Mouse (Mus musculus) hindbrain, embryonic 15.5 days (tissue): Measurements from ENCODE around the gene Wdr74. TPM values are rescaled to one million over a fixed set of nuclear protein-coding genes. Genes with fewer than 3 reads are reported as not detected.
A peak's percentile ranks its signal among the peaks of the same experiment; 100 is the strongest.
"Not testable (repeated sequence)": the region's sequence is repeated elsewhere in the genome, so short reads cannot be mapped to it uniquely, and the experiment has no call there.

Experiments used
- ATAC-seq: fragments of 200-750 bp; cut with Nextera tagmentation; 2 replicates; pipeline ENCODE4 v1.8.0; 2017; ENCODE audit warnings: low read depth, moderate number of reproducible peaks, moderate TSS enrichment; ENCODE audit not compliant: low FRiP score
- H3K27ac ChIP-seq: fragments of 300-500 bp; sonication (generic); replicated peaks from 2 replicates; pipeline ENCODE4 v1.5.1; 2015; ENCODE audit warnings: mild to moderate bottlenecking, inconsistent platforms
- H3K27me3 ChIP-seq: fragments of 300-500 bp; sonication (generic); 2 replicates; pipeline ENCODE4 v1.6.1; 2015; ENCODE audit warnings: control low read depth, inconsistent platforms
- H3K36me3 ChIP-seq: fragments of 300-500 bp; sonication (generic); 2 replicates; pipeline ENCODE4 v1.6.1; 2015; ENCODE audit warnings: control low read depth, inconsistent platforms
- H3K4me1 ChIP-seq: fragments of 300-500 bp; sonication (generic); replicated peaks from 2 replicates; pipeline ENCODE4 v1.6.1; 2015; ENCODE audit warnings: control low read depth, inconsistent platforms
- H3K4me2 ChIP-seq: fragments of 300-500 bp; sonication (generic); 2 replicates; pipeline ENCODE4 v1.6.1; 2015; ENCODE audit warnings: moderate library complexity, mild to moderate bottlenecking, inconsistent platforms
- H3K4me3 ChIP-seq: fragments of 300-500 bp; sonication (generic); 2 replicates; pipeline ENCODE4 v1.5.1; 2015; ENCODE audit warnings: mild to moderate bottlenecking, inconsistent platforms
- H3K9ac ChIP-seq: fragments of 300-500 bp; sonication (generic); 2 replicates; pipeline ENCODE4 v1.6.1; 2015; ENCODE audit warnings: inconsistent platforms
- H3K9me3 ChIP-seq: fragments of 300-500 bp; sonication (generic); 2 replicates; pipeline ENCODE4 v1.6.1; 2016; ENCODE audit warnings: control low read depth, inconsistent platforms
- WGBS: fragments of 180-500 bp; shearing (Covaris S2); methylation state at CpG from one replicate; pipeline ENCODE4 v1.1.7; 2015; 5-methylcytosine and 5-hydroxymethylcytosine counted together
- polyA plus RNA-seq: library from polyadenylated mRNA; unstranded; fragments of >200 nt; fragmentation: Nextera tagmentation; extraction: Ambion mirVana; gene quantifications from 2 replicates; pipeline ENCODE4 v1.2.1, GENCODE M21; 2015

Gene Wdr74
- polyA plus RNA-seq, 1 experiment from 2014 or later = 96.1 TPM

DNA sequence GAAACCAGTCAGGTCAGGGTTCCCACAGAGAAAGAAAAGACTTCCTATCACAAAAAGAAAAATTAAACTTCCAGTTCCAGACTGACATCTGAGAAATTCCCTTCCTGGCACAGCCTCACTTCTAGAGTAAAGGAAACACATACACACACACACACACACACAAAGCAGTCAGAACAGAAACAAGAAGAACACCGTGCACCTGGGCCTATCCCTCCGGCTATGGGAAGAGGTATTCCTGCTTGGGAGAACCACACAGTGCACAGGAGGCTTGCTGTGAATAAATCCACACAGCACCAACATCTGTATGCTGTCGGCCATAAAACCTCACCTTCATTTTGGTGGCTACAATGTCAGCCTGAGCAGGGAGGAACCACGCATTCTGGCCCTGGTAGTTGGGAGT lies 24.1 kb upstream of the Wdr74 start:
- Histone ChIP-seq H3K4me2 (peak overlapping the region; percentile 63), H3K9ac (0 out of 2 replicates have a peak overlapping the region, but pooled peaks have one; percentile 30), H3K4me3 (peak overlapping the region; percentile 51; the same call in 1 of the 2 replicates), H3K27ac (peak overlapping the region; percentile 85; the same call in 1 of the 2 replicates), H3K27me3 (no peaks in the 10 kb centered on the region), H3K9me3 (no peaks in the 10 kb centered on the region), H3K4me1 (peaks cover 38% of the 10 kb centered on the region), H3K36me3 (peaks cover 55% of the 10 kb centered on the region)
- no peak for ATAC-seq
- 79% methylated on average over 4 of the region's 4 CpGs for WGBS

GRCm38 (mm10) chr19:8711949-8712869 lies 23.4 kb upstream of the Wdr74 start:
- Histone ChIP-seq H3K9me3 (no peaks in the 10 kb centered on the region), H3K4me2 (peak overlapping the region; percentile 63), H3K4me3 (peak overlapping the region; percentile 51), H3K4me1 (peaks cover 38% of the 10 kb centered on the region), H3K36me3 (peaks cover 50% of the 10 kb centered on the region), H3K27me3 (no peaks in the 10 kb centered on the region), H3K27ac (peak overlapping the region; percentile 85), H3K9ac (peak overlapping the region; percentile 60)
- 65% methylated on average over 10 of the region's 10 CpGs for WGBS
- no peak for ATAC-seq

DNA sequence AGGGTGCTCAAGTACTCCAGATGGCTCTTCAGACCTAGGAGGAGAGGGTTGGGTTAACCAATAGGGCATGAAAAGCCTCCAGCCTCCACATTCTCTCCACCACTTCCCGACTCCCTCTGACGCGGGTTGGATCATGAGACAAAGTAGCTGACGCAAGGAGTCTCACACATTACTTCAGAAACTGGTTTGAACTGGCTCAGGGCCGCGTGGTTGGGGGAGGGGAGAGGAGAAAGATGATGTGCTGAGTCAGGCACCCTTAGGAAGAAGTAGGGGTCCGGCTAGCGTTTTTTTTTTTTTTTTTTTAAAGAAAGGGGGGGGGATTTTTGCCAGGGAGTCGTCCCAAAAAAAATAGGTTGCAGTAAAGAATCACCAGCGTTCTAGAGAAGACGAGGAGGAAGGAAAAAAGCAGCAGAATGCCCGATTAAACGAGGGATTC lies 22.7 kb upstream of the Wdr74 start:
- Histone ChIP-seq H3K36me3 (peaks cover 43% of the 10 kb centered on the region), H3K27me3 (no peaks in the 10 kb centered on the region), H3K4me2 (peak overlapping the region; percentile 63), H3K9ac (peak overlapping the region; percentile 60), H3K27ac (peak overlapping the region; percentile 85), H3K4me3 (peak overlapping the region; percentile 51), H3K9me3 (no peaks in the 10 kb centered on the region), H3K4me1 (peaks cover 38% of the 10 kb centered on the region)
- peak; percentile 66; the same call in 1 of the 2 replicates for ATAC-seq
- 0% methylated on average over 13 of the region's 13 CpGs for WGBS

- Histone ChIP-seq H3K27me3 (no peaks in the 10 kb centered on the region), H3K4me2 (peak overlapping the region; percentile 63), H3K27ac (peak overlapping the region; percentile 85), H3K4me1 (peaks cover 38% of the 10 kb centered on the region), H3K36me3 (peaks cover 38% of the 10 kb centered on the region), H3K4me3 (peak overlapping the region; percentile 51), H3K9me3 (no peaks in the 10 kb centered on the region), H3K9ac (peak overlapping the region; percentile 60)
- under 1% methylated on average over 47 of the region's 51 CpGs for WGBS
- ATAC-seq = peak; percentile 91
These were observed 22.2 kb upstream of the Wdr74 start for GRCm38 (mm10) chr19:8713306-8713996.

- WGBS = 7% methylated on average over 13 of the region's 13 CpGs
- Histone ChIP-seq H3K9ac (peak overlapping the region; percentile 60), H3K27me3 (no peaks in the 10 kb centered on the region), H3K4me1 (peaks cover 38% of the 10 kb centered on the region), H3K36me3 (peaks cover 31% of the 10 kb centered on the region), H3K9me3 (no peaks in the 10 kb centered on the region), H3K4me2 (peak overlapping the region; percentile 63), H3K4me3 (peak overlapping the region; percentile 51), H3K27ac (peak overlapping the region; percentile 85)
- ATAC-seq = no peak
These were observed 21.5 kb upstream of the Wdr74 start for GRCm38 (mm10) chr19:8713997-8714652.

DNA sequence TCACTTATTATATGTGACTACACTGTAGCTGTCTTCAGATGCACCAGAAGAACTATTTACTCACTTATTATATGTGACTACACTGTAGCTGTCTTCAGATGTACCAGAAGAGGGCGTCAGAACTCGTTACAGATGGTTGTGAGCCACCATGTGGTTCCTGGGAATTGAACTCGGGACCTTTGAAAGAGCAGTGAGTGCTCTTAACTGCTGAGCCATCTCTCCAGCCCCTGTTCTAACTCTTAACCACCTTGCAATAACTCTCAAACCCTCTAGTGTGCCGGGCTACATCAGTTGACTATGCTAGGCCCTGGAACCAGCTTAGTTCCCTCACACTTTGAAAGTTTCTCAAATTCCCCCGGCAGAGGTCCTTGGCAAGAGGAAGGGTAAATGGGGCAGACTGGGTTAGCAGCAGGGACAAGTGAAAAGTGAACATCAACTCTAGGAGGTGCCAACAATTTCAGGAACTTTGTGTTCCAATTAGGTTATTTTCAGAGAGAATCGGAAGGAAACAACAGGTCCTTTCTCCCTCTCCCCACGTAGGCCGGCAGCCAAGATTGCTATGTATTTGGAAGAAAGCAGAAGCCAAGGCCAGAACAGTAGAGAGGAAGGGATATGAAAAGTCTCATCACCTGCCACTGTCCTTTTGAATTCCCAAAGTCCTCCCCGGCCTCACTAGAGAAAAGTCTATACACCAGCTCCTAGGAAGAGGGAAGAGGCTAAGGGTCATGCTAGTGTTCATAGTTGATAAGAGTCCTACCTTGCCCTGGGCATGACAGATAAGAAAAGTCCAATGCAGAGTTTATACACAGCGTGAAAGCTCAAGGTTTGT lies 20.8 kb upstream of the Wdr74 start:
- Histone ChIP-seq H3K4me3 (peak overlapping the region; percentile 51; the same call in 1 of the 2 replicates), H3K27ac (no peak overlapping the region), H3K9ac (no peak overlapping the region), H3K36me3 (peaks cover 23% of the 10 kb centered on the region), H3K4me2 (no peak overlapping the region), H3K9me3 (no peaks in the 10 kb centered on the region), H3K4me1 (peaks cover 38% of the 10 kb centered on the region), H3K27me3 (no peaks in the 10 kb centered on the region)
- no peak for ATAC-seq
- WGBS = 73% methylated on average over 10 of the region's 10 CpGs

- Histone ChIP-seq H3K4me2 (no peak overlapping the region), H3K4me3 (no peak overlapping the region), H3K4me1 (peaks cover 37% of the 10 kb centered on the region), H3K27me3 (no peaks in the 10 kb centered on the region), H3K9ac (no peak overlapping the region), H3K9me3 (no peaks in the 10 kb centered on the region), H3K36me3 (peaks cover 12% of the 10 kb centered on the region), H3K27ac (no peak overlapping the region)
- ATAC-seq = no peak
- 67% methylated on average over 10 of the region's 10 CpGs for WGBS
These were observed 19.5 kb upstream of the Wdr74 start for GRCm38 (mm10) chr19:8715868-8716766.

GRCm38 (mm10) chr19:8716767-8717475 lies 18.7 kb upstream of the Wdr74 start:
- no peak overlapping the region for H3K4me3 ChIP-seq
- peaks cover 7% of the 10 kb centered on the region; the same call in 1 of the 2 replicates for H3K36me3 ChIP-seq
- H3K9ac ChIP-seq = no peak overlapping the region
- no peak for ATAC-seq
- no peak overlapping the region for H3K27ac ChIP-seq
- no peaks in the 10 kb centered on the region for H3K27me3 ChIP-seq
- H3K4me1 ChIP-seq = peaks cover 38% of the 10 kb centered on the region
- H3K9me3 ChIP-seq = no peaks in the 10 kb centered on the region
- H3K4me2 ChIP-seq = no peak overlapping the region
- 74% methylated on average over 8 of the region's 10 CpGs for WGBS

GRCm38 (mm10) chr19:8718357-8718756 lies 17.3 kb upstream of the Wdr74 start:
- no peak for ATAC-seq
- Histone ChIP-seq H3K4me1 (peaks cover 32% of the 10 kb centered on the region), H3K4me2 (no peak overlapping the region), H3K9ac (no peak overlapping the region), H3K36me3 (no peaks in the 10 kb centered on the region), H3K9me3 (no peaks in the 10 kb centered on the region), H3K4me3 (no peak overlapping the region), H3K27ac (no peak overlapping the region), H3K27me3 (no peaks in the 10 kb centered on the region)
- WGBS = 75% methylated on average over 3 of the region's 3 CpGs

DNA sequence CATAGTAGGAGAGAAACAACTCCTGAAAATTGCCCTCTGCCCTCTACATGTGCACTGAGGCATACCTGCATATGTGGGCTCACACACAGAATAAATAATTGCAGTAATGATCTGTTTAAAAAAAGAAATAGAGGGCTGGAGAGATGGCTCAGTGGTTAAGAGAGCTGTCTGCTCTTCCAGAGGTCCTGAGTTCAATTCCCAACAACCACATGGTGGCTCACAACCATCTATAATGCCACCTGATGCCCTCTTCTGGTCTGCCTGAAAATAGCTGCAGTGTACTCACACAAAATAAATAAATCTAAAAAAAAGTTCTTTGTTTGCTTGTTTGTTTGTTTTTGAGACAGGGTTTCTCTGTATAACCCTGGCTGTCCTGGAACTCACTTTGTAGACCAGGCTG lies 16.6 kb upstream of the Wdr74 start:
- not testable (repeated sequence) for H3K4me3 ChIP-seq, ATAC-seq, H3K9ac ChIP-seq, H3K27me3 ChIP-seq, H3K36me3 ChIP-seq, H3K4me2 ChIP-seq, H3K27ac ChIP-seq, H3K9me3 ChIP-seq
- peaks cover 28% of the 10 kb centered on the region for H3K4me1 ChIP-seq
